Mouse (Mus musculus): ENCODE results near the gene 1700001J03Rik. TPM values are rescaled to one million over a fixed set of nuclear protein-coding genes. Genes with fewer than 3 reads are reported as not detected.
"Not testable (repeated sequence)": the region's sequence is repeated elsewhere in the genome, so short reads cannot be mapped to it uniquely, and the experiment has no call there.

Gene 1700001J03Rik
- polyA plus RNA-seq, 1 experiment from 2014 or later = not detected

DNA sequence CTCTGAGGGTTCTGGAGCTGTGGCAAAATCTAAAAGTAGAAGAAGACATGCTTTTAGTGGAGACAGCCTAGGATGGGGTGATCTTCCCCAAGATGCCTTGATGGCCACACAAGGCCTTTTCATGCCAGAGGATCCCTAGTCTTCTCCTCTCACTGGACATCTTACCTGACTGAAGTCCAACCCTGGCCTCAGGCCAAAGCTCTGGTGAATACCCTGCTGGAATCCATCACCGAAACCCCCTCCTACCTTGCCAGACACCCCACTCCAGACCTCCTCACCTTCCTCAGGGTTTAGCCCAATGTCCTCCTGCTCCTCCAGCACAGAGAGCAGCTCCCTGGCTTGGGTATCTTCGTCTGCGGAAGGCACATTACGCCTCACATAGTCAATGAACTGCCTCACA lies 26.8 kb downstream of the 1700001J03Rik start:
- not testable (repeated sequence) for DNase-seq (ENCODE audit: low spot score); H3K27me3 ChIP-seq (replicated peaks; ENCODE audit: control insufficient read depth, insufficient read depth, low read length); H3K27ac ChIP-seq (ENCODE audit: low read depth, low read length); ATAC-seq; H3K4me2 ChIP-seq (ENCODE audit: low read length); H3K4me3 ChIP-seq (ENCODE audit: low read depth, low read length); H3K4me1 ChIP-seq (ENCODE audit: control insufficient read depth, insufficient read depth, low read length); H3K9ac ChIP-seq (ENCODE audit: low read length); H3K9me3 ChIP-seq (replicated peaks; ENCODE audit: control insufficient read depth, low read length); H3K36me3 ChIP-seq (ENCODE audit: control insufficient read depth, insufficient read depth, low read length)
- 96% methylated on average over 4 of the region's 4 CpGs for WGBS

DNA sequence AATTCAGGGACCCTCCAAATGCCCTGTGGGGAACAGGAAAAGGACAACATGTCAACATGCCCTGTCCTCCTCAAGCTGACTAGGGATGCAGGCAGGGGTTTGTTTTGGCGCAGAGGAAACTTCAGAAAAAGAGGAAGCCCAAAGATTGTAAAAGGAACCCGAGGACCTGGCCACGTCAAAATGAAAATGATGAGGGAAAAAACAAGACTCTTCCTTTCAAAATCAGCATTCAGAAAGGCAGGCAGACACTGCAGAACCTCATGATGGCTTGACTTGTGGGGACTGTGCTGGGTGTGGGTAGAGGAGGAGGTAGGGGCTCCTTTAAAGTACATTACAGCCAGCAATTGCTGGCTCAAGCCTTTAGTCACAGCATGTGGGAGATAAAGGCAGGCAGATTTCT lies 34.6 kb downstream of the 1700001J03Rik start:
- H3K9me3 ChIP-seq (replicated peaks; ENCODE audit: control insufficient read depth, low read length) = no peaks in the 10 kb centered on the region; the same call in 1 of the 2 replicates
- no peaks in the 10 kb centered on the region for H3K27me3 ChIP-seq (replicated peaks; ENCODE audit: control insufficient read depth, insufficient read depth, low read length)
- no peak overlapping the region for H3K9ac ChIP-seq (ENCODE audit: low read length)
- no peaks in the 10 kb centered on the region for H3K4me1 ChIP-seq (ENCODE audit: control insufficient read depth, insufficient read depth, low read length)
- 83% methylated on average over 3 of the region's 3 CpGs for WGBS
- H3K27ac ChIP-seq (ENCODE audit: low read depth, low read length) = no peak overlapping the region
- no peak overlapping the region for H3K4me2 ChIP-seq (ENCODE audit: low read length)
- ATAC-seq = no peak
- H3K4me3 ChIP-seq (ENCODE audit: low read depth, low read length) = no peak overlapping the region
- no peaks in the 10 kb centered on the region for H3K36me3 ChIP-seq (ENCODE audit: control insufficient read depth, insufficient read depth, low read length)
- no peak for DNase-seq (ENCODE audit: low spot score)

DNA sequence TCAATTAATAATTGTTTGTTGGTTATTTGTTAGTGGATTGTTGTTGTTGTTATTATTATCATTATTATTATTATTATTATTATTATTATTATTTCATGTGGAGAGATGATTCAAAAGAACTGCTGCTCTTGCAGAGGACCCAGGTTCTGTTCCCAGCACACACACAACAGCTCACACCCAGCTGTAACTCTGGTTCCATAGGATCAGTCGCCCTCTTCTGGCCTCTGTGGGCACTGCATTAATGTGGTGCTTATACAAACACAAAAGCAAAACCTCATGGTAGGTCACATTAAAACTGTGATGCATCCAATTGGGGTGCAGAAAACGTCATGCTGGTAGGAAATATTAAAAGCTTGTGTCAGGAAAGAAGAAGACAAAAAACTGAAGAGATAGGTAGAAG lies 37.2 kb downstream of the 1700001J03Rik start:
- Histone ChIP-seq H3K4me2 (ENCODE audit: low read length) (no peak overlapping the region), H3K4me3 (ENCODE audit: low read depth, low read length) (no peak overlapping the region), H3K36me3 (ENCODE audit: control insufficient read depth, insufficient read depth, low read length) (no peaks in the 10 kb centered on the region), H3K27ac (ENCODE audit: low read depth, low read length) (no peak overlapping the region), H3K4me1 (ENCODE audit: control insufficient read depth, insufficient read depth, low read length) (no peaks in the 10 kb centered on the region), H3K27me3 (replicated peaks; ENCODE audit: control insufficient read depth, insufficient read depth, low read length) (no peaks in the 10 kb centered on the region), H3K9ac (ENCODE audit: low read length) (no peak overlapping the region), H3K9me3 (replicated peaks; ENCODE audit: control insufficient read depth, low read length) (no peaks in the 10 kb centered on the region; the same call in 1 of the 2 replicates)
- ATAC-seq = no peak
- 54% methylated on average over 2 of the region's 2 CpGs for WGBS
- no peak for DNase-seq (ENCODE audit: low spot score)

Other genes with a start within 250 kb of the 1700001J03Rik start
- gene Cyp3a25, start 175.7 kb downstream of the 1700001J03Rik start, polyA plus RNA-seq (2014; fragmentation: Nextera tagmentation; extraction: Ambion mirVana) = not detected in 2 replicates
- not detected in 2 replicates for gene Cyp3a59, start 106.0 kb downstream of the 1700001J03Rik start, polyA plus RNA-seq (2014; fragmentation: Nextera tagmentation; extraction: Ambion mirVana)
- not detected in 2 replicates for gene Gm5565, start 24.8 kb downstream of the 1700001J03Rik start, polyA plus RNA-seq (2014; fragmentation: Nextera tagmentation; extraction: Ambion mirVana)
- gene Gm6309, start 14.6 kb downstream of the 1700001J03Rik start, polyA plus RNA-seq (2014; fragmentation: Nextera tagmentation; extraction: Ambion mirVana) = not detected in 2 replicates
- 18.9 and 22.8 TPM in 2 replicates for gene Rnf6, start 36.3 kb upstream of the 1700001J03Rik start, polyA plus RNA-seq (2014; fragmentation: Nextera tagmentation; extraction: Ambion mirVana)
- 15.9 and 18.9 TPM in 2 replicates for gene Cdk8, start 45.9 kb upstream of the 1700001J03Rik start, polyA plus RNA-seq (2014; fragmentation: Nextera tagmentation; extraction: Ambion mirVana)
- 5.3 and 6.1 TPM in 2 replicates for gene Wasf3, start 199.7 kb upstream of the 1700001J03Rik start, polyA plus RNA-seq (2014; fragmentation: Nextera tagmentation; extraction: Ambion mirVana)

Data from forebrain, embryonic 14.5 days (tissue).